Mouse (Mus musculus) intestine, embryonic 14.5 days (tissue): ENCODE measurements around the gene Zfand3. TPM values are rescaled to one million over a fixed set of nuclear protein-coding genes. Genes with fewer than 3 reads are reported as not detected.

Experiments used
- ATAC-seq: fragments of 200-750 bp; cut with Nextera tagmentation; replicated peaks from 2 replicates; pipeline ENCODE4 v1.8.0; 2017; ENCODE audit warnings: low read depth, moderate number of reproducible peaks, moderate TSS enrichment, moderate library complexity; ENCODE audit not compliant: low FRiP score, low TSS enrichment
- DNase-seq: peaks from one replicate; pipeline ENCODE4 v3.0.0-alpha.2; 2018; ENCODE audit warnings: low spot score
- H3K27ac ChIP-seq: fragments of 300-500 bp; sonication (generic); 2 replicates; pipeline ENCODE4 v1.5.1; 2014; ENCODE audit warnings: low read depth, mild to moderate bottlenecking, control low read depth
- H3K27me3 ChIP-seq: fragments of 300-500 bp; sonication (generic); replicated peaks from 2 replicates; pipeline ENCODE4 v1.6.1; 2014; ENCODE audit warnings: low read length, control low read depth; ENCODE audit not compliant: control insufficient read depth, insufficient read depth
- H3K36me3 ChIP-seq: fragments of 300-500 bp; sonication (generic); 2 replicates; pipeline ENCODE4 v1.6.1; 2014; ENCODE audit warnings: low read length, control low read depth; ENCODE audit not compliant: control insufficient read depth, insufficient read depth
- H3K4me1 ChIP-seq: fragments of 300-500 bp; sonication (generic); replicated peaks from 2 replicates; pipeline ENCODE4 v1.6.1; 2014; ENCODE audit warnings: low read length, control low read depth, mixed read lengths; ENCODE audit not compliant: control insufficient read depth, insufficient read depth
- H3K4me2 ChIP-seq: fragments of 300-500 bp; sonication (generic); 2 replicates; pipeline ENCODE4 v1.6.1; 2014; ENCODE audit warnings: low read length
- H3K4me3 ChIP-seq: fragments of 300-500 bp; sonication (generic); 2 replicates; pipeline ENCODE4 v1.5.1; 2014; ENCODE audit warnings: low read depth, low read length, control low read depth, mixed read lengths
- H3K9ac ChIP-seq: fragments of 300-500 bp; sonication (generic); 2 replicates; pipeline ENCODE4 v1.6.1; 2014; ENCODE audit warnings: mild to moderate bottlenecking, low read length
- H3K9me3 ChIP-seq: fragments of 300-500 bp; sonication (generic); 2 replicates; pipeline ENCODE4 v1.6.1; 2016; ENCODE audit warnings: low read length, control low read depth; ENCODE audit not compliant: control insufficient read depth
- WGBS: fragments of 180-500 bp; shearing (Covaris S2); extraction: QIAGEN DNeasy Blood & Tissue Kit; methylation state at CpG from one replicate; pipeline ENCODE4 v1.1.7; 2014; 5-methylcytosine and 5-hydroxymethylcytosine counted together
- polyA plus RNA-seq: library from polyadenylated mRNA; unstranded; fragments of >200 nt; fragmentation: Nextera tagmentation; extraction: Ambion mirVana; gene quantifications from 2 replicates; pipeline ENCODE4 v1.2.1, GENCODE M21; 2014

The Zfand3 gene
- polyA plus RNA-seq, 1 experiment from 2014 or later = 40.9 TPM

- no peak for ATAC-seq
- 66% methylated on average over 13 of the region's 13 CpGs for WGBS
Measured at GRCm38 (mm10) chr17:30199374-30200247, 195.1 kb downstream of the Zfand3 start.

GRCm38 (mm10) chr17:30200283-30200682, 195.8 kb downstream of the Zfand3 start:
- Histone ChIP-seq H3K4me2 (no peak overlapping the region), H3K27ac (no peak overlapping the region), H3K9ac (no peak overlapping the region), H3K4me3 (no peak overlapping the region), H3K27me3 (no peaks in the 10 kb centered on the region), H3K4me1 (peaks cover 29% of the 10 kb centered on the region), H3K9me3 (no peaks in the 10 kb centered on the region), H3K36me3 (0 out of 2 replicates have a peak, but pooled peaks cover under 1% of the 10 kb centered on the region)
- DNase-seq (no peak), ATAC-seq (no peak)
- WGBS = 85% methylated on average over 4 of the region's 4 CpGs

More at GRCm38 (mm10) chr17:30199374-30200247, 195.1 kb downstream of the Zfand3 start:
- Histone ChIP-seq H3K4me1 (peaks cover 29% of the 10 kb centered on the region), H3K9me3 (no peaks in the 10 kb centered on the region), H3K27me3 (no peaks in the 10 kb centered on the region), H3K4me2 (no peak overlapping the region), H3K4me3 (no peak overlapping the region), H3K27ac (no peak overlapping the region), H3K9ac (no peak overlapping the region), H3K36me3 (peaks cover 7% of the 10 kb centered on the region; the same call in 1 of the 2 replicates)
- no peak for DNase-seq

- peaks cover 7% of the 10 kb centered on the region for H3K4me1 ChIP-seq
- WGBS = 92% methylated on average over 17 of the region's 17 CpGs
- no peaks in the 10 kb centered on the region for H3K27me3 ChIP-seq
- H3K27ac ChIP-seq = no peak overlapping the region
- H3K4me3 ChIP-seq = no peak overlapping the region
- H3K36me3 ChIP-seq = peaks cover 22% of the 10 kb centered on the region
- no peaks in the 10 kb centered on the region for H3K9me3 ChIP-seq
- no peak overlapping the region for H3K4me2 ChIP-seq
- H3K9ac ChIP-seq = no peak overlapping the region
- ATAC-seq (no peak), DNase-seq (no peak)
Measured at GRCm38 (mm10) chr17:30205062-30205825, 200.7 kb downstream of the Zfand3 start.

GRCm38 (mm10) chr17:30210262-30210661, 205.7 kb downstream of the Zfand3 start:
- no peaks in the 10 kb centered on the region for H3K9me3 ChIP-seq
- H3K27ac ChIP-seq = no peak overlapping the region
- DNase-seq = no peak
- H3K4me1 ChIP-seq = no peaks in the 10 kb centered on the region
- no peak overlapping the region for H3K4me3 ChIP-seq
- H3K9ac ChIP-seq = no peak overlapping the region
- no peak for ATAC-seq
- WGBS = 85% methylated on average over 8 of the region's 8 CpGs
- H3K4me2 ChIP-seq = no peak overlapping the region
- H3K36me3 ChIP-seq = peaks cover 41% of the 10 kb centered on the region
- no peaks in the 10 kb centered on the region for H3K27me3 ChIP-seq

- DNase-seq (no peak), ATAC-seq (no peak)
- no peaks in the 10 kb centered on the region for H3K27me3 ChIP-seq
- no peaks in the 10 kb centered on the region for H3K4me1 ChIP-seq
- 92% methylated on average over 6 of the region's 6 CpGs for whole genome bisulfite sequencing
- H3K9ac ChIP-seq = no peak overlapping the region
- peaks cover 41% of the 10 kb centered on the region for H3K36me3 ChIP-seq
- H3K9me3 ChIP-seq = no peaks in the 10 kb centered on the region
- H3K4me3 ChIP-seq = no peak overlapping the region
- H3K4me2 ChIP-seq = no peak overlapping the region
- H3K27ac ChIP-seq = no peak overlapping the region
Measured at GRCm38 (mm10) chr17:30210936-30211335, 206.4 kb downstream of the Zfand3 start.

GRCm38 (mm10) chr17:30212647-30213046, 208.1 kb downstream of the Zfand3 start:
- H3K27me3 ChIP-seq = no peaks in the 10 kb centered on the region
- H3K4me3 ChIP-seq = no peak overlapping the region
- no peak overlapping the region for H3K9ac ChIP-seq
- ATAC-seq = no peak
- 77% methylated on average over 12 of the region's 12 CpGs for WGBS
- no peaks in the 10 kb centered on the region for H3K4me1 ChIP-seq
- H3K4me2 ChIP-seq = no peak overlapping the region
- no peak overlapping the region for H3K27ac ChIP-seq
- H3K36me3 ChIP-seq = peaks cover 41% of the 10 kb centered on the region
- no peaks in the 10 kb centered on the region for H3K9me3 ChIP-seq
- no peak for DNase-seq

GRCm38 (mm10) chr17:30213371-30213770, 208.8 kb downstream of the Zfand3 start:
- no peaks in the 10 kb centered on the region for H3K4me1 ChIP-seq
- no peak for ATAC-seq
- no peak overlapping the region for H3K4me3 ChIP-seq
- 77% methylated on average over 5 of the region's 5 CpGs for WGBS
- DNase-seq = no peak
- H3K36me3 ChIP-seq = peaks cover 35% of the 10 kb centered on the region
- no peaks in the 10 kb centered on the region for H3K27me3 ChIP-seq
- no peak overlapping the region for H3K27ac ChIP-seq
- no peak overlapping the region for H3K9ac ChIP-seq
- no peak overlapping the region for H3K4me2 ChIP-seq
- no peaks in the 10 kb centered on the region for H3K9me3 ChIP-seq

- peaks cover 28% of the 10 kb centered on the region for H3K36me3 ChIP-seq
- WGBS = 74% methylated on average over 6 of the region's 6 CpGs
Measured at GRCm38 (mm10) chr17:30214393-30214792, 209.9 kb downstream of the Zfand3 start.

More at GRCm38 (mm10) chr17:30214393-30214792, 209.9 kb downstream of the Zfand3 start:
- Histone ChIP-seq H3K4me3 (no peak overlapping the region), H3K9ac (no peak overlapping the region), H3K27me3 (no peaks in the 10 kb centered on the region), H3K27ac (no peak overlapping the region), H3K4me1 (no peaks in the 10 kb centered on the region), H3K4me2 (no peak overlapping the region), H3K9me3 (no peaks in the 10 kb centered on the region)
- DNase-seq (no peak), ATAC-seq (no peak)
